Mouse (Mus musculus) lung, embryonic 16.5 days (tissue): ENCODE results near the gene Rac3. TPM values are rescaled to one million over a fixed set of nuclear protein-coding genes. Genes with fewer than 3 reads are reported as not detected.

Experiments used
- ATAC-seq: fragments of 200-750 bp; cut with Nextera tagmentation; 2 replicates; pipeline ENCODE4 v1.8.0; 2017; ENCODE audit warnings: low read depth, mild to moderate bottlenecking, moderate library complexity
- H3K27ac ChIP-seq: fragments of 300-500 bp; sonication (generic); 2 replicates; pipeline ENCODE4 v1.5.1; 2014; ENCODE audit warnings: mild to moderate bottlenecking, control low read depth, low read length
- H3K27me3 ChIP-seq: fragments of 300-500 bp; sonication (generic); 2 replicates; pipeline ENCODE4 v1.6.1; 2014; ENCODE audit warnings: low read depth, low read length, mixed read lengths; ENCODE audit not compliant: control insufficient read depth, insufficient read depth
- H3K36me3 ChIP-seq: fragments of 300-500 bp; sonication (generic); 2 replicates; pipeline ENCODE4 v1.6.1; 2014; ENCODE audit warnings: low read length; ENCODE audit not compliant: control insufficient read depth, insufficient read depth
- H3K4me1 ChIP-seq: fragments of 300-500 bp; sonication (generic); replicated peaks from 2 replicates; pipeline ENCODE4 v1.6.1; 2014; ENCODE audit warnings: low read length, mixed read lengths; ENCODE audit not compliant: control insufficient read depth, insufficient read depth
- H3K4me2 ChIP-seq: fragments of 300-500 bp; sonication (generic); 2 replicates; pipeline ENCODE4 v1.6.1; 2014; ENCODE audit warnings: low read depth, low read length, control low read depth
- H3K4me3 ChIP-seq: fragments of 300-500 bp; sonication (generic); 2 replicates; pipeline ENCODE4 v1.5.1; 2014; ENCODE audit warnings: mild to moderate bottlenecking, low read length, control low read depth
- H3K9ac ChIP-seq: fragments of 300-500 bp; sonication (generic); 2 replicates; pipeline ENCODE4 v1.6.1; 2014; ENCODE audit warnings: low read length, control low read depth
- H3K9me3 ChIP-seq: fragments of 300-500 bp; sonication (generic); 2 replicates; pipeline ENCODE4 v1.6.1; 2016; ENCODE audit warnings: low read length; ENCODE audit not compliant: control insufficient read depth
- WGBS: fragments of 180-500 bp; shearing (Covaris S2); extraction: QIAGEN DNeasy Blood & Tissue Kit; methylation state at CpG from one replicate; pipeline ENCODE4 v1.1.7; 2014; 5-methylcytosine and 5-hydroxymethylcytosine counted together
- polyA plus RNA-seq: library from polyadenylated mRNA; unstranded; fragments of >200 nt; fragmentation: Nextera tagmentation; extraction: Ambion mirVana; gene quantifications from 2 replicates; pipeline ENCODE4 v1.2.1, GENCODE M21; 2015

Gene Rac3
- polyA plus RNA-seq, 1 experiment from 2014 or later = 54.2 TPM

DNA sequence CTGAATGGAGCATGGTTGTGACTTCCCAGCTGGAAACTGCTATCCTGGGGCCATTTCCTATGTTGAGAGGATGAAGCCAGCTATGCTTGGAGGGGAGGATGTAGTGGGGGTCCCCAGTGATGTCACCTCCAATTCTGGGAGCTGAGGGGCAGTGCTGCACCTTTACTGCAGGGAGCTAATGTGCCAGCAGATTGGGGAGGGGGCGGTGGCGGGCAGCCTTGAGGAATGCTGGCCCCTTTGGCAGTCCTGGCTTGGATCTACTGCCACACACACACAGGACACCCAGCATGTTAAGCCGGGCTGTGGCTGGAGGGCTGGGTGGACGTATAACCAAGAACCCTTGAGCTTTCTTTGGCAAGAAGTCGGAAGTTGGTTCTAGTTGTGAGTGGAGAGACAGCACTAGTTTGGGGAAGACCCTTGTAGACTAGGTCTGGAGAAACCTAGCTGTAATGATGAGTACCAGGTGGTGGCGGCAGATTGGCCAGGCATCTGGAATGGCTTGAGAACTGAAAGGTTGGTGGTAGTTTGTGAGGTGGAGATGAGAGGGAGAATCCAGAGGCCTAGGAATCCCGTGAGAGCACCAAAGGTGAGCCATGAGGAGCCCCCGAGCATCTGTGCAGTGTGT lies 9.2 kb upstream of the Rac3 start:
- peak overlapping the region; percentile 97 for H3K4me2 ChIP-seq

DNA sequence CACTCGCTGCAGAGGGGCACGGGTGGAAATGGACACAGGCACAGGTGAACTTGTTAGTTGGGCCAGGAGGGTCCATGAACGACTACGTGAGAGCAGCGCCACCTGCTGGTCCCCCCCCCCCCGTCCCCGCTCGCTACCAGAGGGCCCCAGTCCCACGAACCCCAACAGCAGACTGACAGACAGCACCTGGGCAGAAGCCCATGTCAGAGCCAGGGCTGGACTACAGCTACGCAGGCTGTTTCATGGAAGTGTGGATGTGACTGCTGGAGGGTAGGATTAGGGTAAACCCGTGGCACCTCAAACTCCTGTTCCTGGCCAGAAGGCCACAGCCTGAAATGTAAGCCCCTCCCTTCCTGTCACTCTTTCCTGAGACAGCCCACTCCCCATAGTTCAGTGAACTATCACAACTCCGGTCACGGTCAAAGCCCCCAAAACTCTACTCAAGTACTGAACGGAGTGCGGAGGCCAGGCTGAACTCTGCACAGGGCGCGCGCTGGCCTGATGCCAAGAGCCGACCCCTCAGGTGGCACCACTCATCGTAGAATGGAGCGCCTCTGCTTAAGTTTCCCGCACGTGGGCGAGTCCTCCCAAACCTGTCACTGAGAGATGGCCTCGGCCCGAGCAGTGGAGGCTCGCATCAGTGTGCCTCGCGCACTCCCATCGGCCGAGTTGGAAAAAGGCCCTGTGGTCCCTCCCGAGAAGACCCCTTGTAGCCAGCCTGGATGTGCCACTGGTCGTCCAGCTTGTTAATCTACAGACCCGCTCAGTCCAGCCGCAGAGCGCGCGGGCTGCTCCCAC lies 8.3 kb upstream of the Rac3 start:
- under 1% methylated on average over 38 of the region's 38 CpGs for WGBS
- H3K4me1 ChIP-seq = peaks cover 16% of the 10 kb centered on the region

More for the DNA sequence above, 9.2 kb upstream of the Rac3 start:
- H3K36me3 ChIP-seq = peaks cover 5% of the 10 kb centered on the region
- H3K4me1 ChIP-seq = peaks cover 22% of the 10 kb centered on the region
- H3K9me3 ChIP-seq = no peaks in the 10 kb centered on the region
- peak overlapping the region; percentile 66; the same call in 1 of the 2 replicates for H3K9ac ChIP-seq
- WGBS = 56% methylated on average over 8 of the region's 8 CpGs
- no peak for ATAC-seq
- no peak overlapping the region for H3K27ac ChIP-seq
- H3K4me3 ChIP-seq = peak overlapping the region; percentile 64; the same call in 1 of the 2 replicates
- H3K27me3 ChIP-seq = no peaks in the 10 kb centered on the region

DNA sequence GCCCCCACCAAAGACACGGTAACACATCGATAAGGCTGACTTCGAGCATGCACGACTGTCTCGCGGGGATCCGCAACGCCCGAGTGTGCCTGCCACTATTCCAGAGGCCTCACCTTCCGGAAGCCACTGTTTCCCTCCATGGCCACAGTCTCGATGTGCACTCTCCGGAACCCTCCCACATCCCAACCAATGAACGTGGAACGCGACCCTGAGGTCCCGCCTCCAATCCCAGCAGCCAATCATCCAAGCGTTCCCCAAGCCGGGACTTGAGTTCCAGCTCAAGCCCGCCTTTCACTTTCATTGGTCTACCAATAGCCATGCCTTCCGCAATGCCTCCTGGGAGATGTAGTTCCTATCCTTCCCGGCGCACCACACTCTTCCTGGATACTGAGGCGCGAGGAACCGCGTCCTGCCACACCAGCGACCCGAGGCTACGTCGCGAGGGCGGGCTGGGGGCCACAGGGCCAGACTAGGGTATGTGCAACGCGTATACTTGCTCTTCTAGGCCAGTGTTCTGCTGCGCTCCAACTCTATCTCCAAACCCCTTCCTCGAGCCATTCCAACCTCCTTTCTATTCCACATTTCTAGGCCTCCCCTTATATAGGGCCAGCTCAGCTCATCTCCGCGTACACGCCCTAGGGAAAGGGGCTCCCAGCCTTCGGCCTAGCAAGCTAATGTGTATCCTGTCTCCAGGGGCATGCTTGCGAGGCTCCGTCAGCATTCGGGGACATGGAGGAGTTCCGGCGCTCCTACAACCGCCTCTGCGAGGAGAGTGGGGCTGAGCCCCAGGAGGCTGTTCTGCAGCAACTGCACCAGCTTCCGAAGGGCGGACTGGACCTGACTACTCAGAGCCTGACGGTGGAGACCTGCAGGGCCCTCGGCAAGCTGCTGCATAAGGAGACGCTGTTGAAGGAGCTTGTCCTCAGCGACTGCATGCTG lies 7.4 kb upstream of the Rac3 start, which contains the start of the genes Cenpx and Lrrc45:
Gene Cenpx, minus strand, starts transcription at position 159 of the 939 bp plus-strand sequence.
Gene Lrrc45, plus strand, starts transcription at position 346 of the 939 bp plus-strand sequence.
- Histone ChIP-seq H3K9me3 (no peaks in the 10 kb centered on the region), H3K27ac (peak within 1 kb of the TSS; percentile 50), H3K36me3 (peaks cover 15% of the 10 kb centered on the region), H3K4me2 (peak within 1 kb of the TSS; percentile 97), H3K27me3 (no peaks in the 10 kb centered on the region), H3K9ac (peak within 1 kb of the TSS; percentile 79), H3K4me3 (peak within 1 kb of the TSS; percentile 64), H3K4me1 (peaks cover 16% of the 10 kb centered on the region)
- 1% methylated on average over 53 of the region's 53 CpGs for WGBS
- peak; percentile 97 for ATAC-seq

More for the DNA sequence above, 8.3 kb upstream of the Rac3 start:
- no peaks in the 10 kb centered on the region for H3K9me3 ChIP-seq
- peak; percentile 26 for ATAC-seq
- H3K36me3 ChIP-seq = peaks cover 11% of the 10 kb centered on the region
- no peaks in the 10 kb centered on the region for H3K27me3 ChIP-seq
- H3K27ac ChIP-seq = peak overlapping the region; percentile 30
- peak overlapping the region; percentile 66 for H3K9ac ChIP-seq
- peak overlapping the region; percentile 64 for H3K4me3 ChIP-seq
- peak overlapping the region; percentile 97 for H3K4me2 ChIP-seq

DNA sequence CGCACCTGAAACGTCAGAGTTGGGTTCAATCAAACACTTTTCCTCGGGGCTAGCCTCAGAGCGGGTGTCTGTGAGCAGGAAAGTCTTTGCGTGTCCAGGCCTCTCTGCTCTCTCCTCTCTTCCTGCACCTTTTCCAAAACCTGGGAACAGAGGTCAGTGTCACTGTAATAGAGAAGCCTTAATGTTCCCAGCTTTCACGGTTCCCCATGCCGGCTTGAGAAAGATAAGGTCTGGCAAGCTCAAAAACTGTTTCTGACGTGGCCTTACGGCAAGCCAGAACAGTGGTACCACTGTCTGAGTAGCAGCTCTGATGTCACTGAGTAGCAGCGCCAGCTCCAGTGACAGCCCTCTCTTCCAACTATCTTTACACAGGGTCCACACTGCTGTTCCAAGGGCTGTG lies 6.7 kb upstream of the Rac3 start:
- ATAC-seq = no peak
- Histone ChIP-seq H3K4me1 (peaks cover 16% of the 10 kb centered on the region), H3K27me3 (no peaks in the 10 kb centered on the region), H3K36me3 (peaks cover 17% of the 10 kb centered on the region), H3K9me3 (no peaks in the 10 kb centered on the region), H3K4me2 (peak overlapping the region; percentile 96), H3K4me3 (peak overlapping the region; percentile 64), H3K9ac (peak overlapping the region; percentile 79), H3K27ac (no peak overlapping the region)
- 30% methylated on average over 10 of the region's 10 CpGs for WGBS

DNA sequence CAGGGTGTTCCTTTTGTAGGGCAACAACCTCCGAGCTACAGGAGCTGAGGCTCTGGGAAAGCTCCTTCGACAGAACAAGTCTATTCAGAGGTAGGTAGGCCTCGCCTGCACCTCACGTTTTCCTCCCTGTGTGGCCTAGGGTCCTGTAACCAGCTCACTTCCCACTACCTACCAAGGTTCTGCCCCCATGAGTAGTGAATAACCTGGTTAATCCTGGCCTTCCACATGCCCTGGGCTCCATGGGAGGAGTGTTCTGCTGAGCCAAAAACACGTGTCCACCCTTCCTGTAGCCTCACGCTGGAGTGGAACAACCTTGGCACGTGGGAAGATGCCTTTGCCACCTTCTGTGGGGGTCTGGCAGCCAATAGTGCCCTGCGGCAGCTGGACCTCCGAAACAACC lies 6.1 kb upstream of the Rac3 start:
- Histone ChIP-seq H3K4me2 (no peak overlapping the region), H3K4me3 (no peak overlapping the region), H3K27ac (no peak overlapping the region), H3K4me1 (peaks cover 16% of the 10 kb centered on the region), H3K9me3 (no peaks in the 10 kb centered on the region), H3K27me3 (no peaks in the 10 kb centered on the region), H3K9ac (no peak overlapping the region), H3K36me3 (peaks cover 17% of the 10 kb centered on the region)
- no peak for ATAC-seq
- 90% methylated on average over 9 of the region's 9 CpGs for WGBS

DNA sequence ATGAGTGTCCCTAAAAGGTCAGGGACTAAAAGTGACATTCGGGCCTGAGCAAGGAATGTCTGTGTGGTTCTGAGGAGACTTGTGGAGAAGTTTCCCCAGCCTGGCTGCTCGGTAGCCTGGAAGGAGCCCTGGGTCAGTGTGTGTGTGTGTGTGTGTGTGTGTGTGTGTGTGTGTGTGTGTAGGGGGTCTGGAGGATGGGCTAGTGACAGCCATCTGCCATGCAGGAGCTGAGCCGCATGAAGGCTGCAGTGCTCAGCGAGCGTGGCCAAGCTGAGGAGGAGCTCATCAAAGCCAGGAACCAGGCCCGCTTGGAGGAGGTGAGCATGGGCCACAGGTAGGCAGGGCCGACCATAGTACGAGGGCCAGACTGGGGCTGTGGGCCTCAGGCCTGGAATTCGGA lies 2.0 kb upstream of the Rac3 start:
- Histone ChIP-seq H3K27me3 (peaks cover 4% of the 10 kb centered on the region), H3K9ac (no peak overlapping the region), H3K36me3 (peaks cover 17% of the 10 kb centered on the region), H3K4me2 (no peak overlapping the region), H3K4me1 (peaks cover 25% of the 10 kb centered on the region), H3K9me3 (no peaks in the 10 kb centered on the region), H3K27ac (no peak overlapping the region), H3K4me3 (no peak overlapping the region)
- no peak for ATAC-seq
- WGBS = 92% methylated on average over 9 of the region's 9 CpGs

DNA sequence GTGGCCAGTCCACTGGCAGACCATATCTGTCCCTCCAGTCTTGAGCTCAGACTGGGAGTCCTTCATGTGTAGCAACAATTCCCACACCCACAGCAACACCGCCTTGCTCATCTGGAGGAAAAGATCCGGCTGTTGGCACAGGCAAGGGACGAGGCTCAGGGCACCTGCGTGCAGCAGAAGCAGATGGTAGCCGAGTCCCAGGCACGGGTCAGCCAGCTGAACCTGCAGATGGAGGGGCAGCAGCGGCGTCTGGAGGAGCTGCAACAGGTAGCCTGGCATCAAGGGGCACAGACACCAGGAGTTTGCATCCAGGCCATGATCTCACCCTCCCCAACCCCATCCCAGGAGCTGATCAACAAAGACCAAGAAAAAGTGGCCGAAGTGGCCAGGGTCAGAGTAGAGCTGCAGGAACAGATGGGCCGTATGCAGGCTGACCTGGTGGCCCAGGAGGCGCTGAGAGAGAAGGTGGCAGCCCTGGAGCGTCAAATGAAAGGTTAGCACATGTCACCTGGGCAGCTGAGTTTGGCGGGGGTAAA lies 1.4 kb upstream of the Rac3 start:
- WGBS = 83% methylated on average over 13 of the region's 13 CpGs
- Histone ChIP-seq H3K27ac (no peak overlapping the region), H3K4me2 (no peak overlapping the region), H3K9me3 (no peaks in the 10 kb centered on the region), H3K4me1 (peaks cover 19% of the 10 kb centered on the region), H3K4me3 (no peak overlapping the region), H3K27me3 (peaks cover 4% of the 10 kb centered on the region), H3K36me3 (peaks cover 17% of the 10 kb centered on the region), H3K9ac (no peak overlapping the region)
- no peak for ATAC-seq

DNA sequence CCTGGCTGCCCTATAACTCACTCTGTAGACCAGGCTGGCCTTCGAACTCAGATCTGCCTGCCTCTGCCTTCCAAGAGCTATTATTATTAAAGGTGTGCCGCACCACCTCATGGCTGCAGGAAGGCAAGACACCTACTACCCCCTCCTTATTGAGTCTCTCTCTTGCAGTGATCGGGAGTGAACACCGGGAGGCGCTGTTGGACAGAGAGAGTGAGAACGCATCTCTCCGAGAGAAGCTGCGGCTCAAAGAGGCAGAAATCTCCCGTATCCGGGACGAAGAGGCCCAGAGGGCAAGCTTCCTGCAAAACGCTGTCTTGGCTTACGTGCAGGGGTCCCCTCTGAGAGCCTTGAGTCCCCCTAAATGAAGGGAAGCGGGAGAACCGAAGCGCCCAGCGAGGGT lies 820 bp upstream of the Rac3 start:
- Histone ChIP-seq H3K27me3 (peaks cover 4% of the 10 kb centered on the region), H3K9ac (peak overlapping the region; percentile 76), H3K27ac (peak overlapping the region; percentile 49), H3K4me1 (peaks cover 18% of the 10 kb centered on the region), H3K9me3 (no peaks in the 10 kb centered on the region), H3K36me3 (peaks cover 17% of the 10 kb centered on the region), H3K4me2 (peak overlapping the region; percentile 98), H3K4me3 (peak overlapping the region; percentile 67)
- WGBS = 11% methylated on average over 17 of the region's 17 CpGs
- ATAC-seq = peak; percentile 24
